Mouse (Mus musculus) forebrain, postnatal 0 days (tissue): Measurements from ENCODE around the gene Pax4. TPM values are rescaled to one million over a fixed set of nuclear protein-coding genes. Genes with fewer than 3 reads are reported as not detected.

Source experiments
- ATAC-seq: fragments of 200-750 bp; cut with Nextera tagmentation; 2 replicates; pipeline ENCODE4 v1.8.0; 2017; ENCODE audit warnings: mild to moderate bottlenecking, moderate library complexity
- DNase-seq: peaks from one replicate; pipeline ENCODE4 v3.0.0-alpha.2; 2015
- H3K27ac ChIP-seq: fragments of 300-500 bp; sonication (generic); 2 replicates; pipeline ENCODE4 v1.5.1; 2014; ENCODE audit warnings: low read depth, mild to moderate bottlenecking, antibody characterized with exemption, low read length, moderate library complexity, mixed read lengths
- H3K27me3 ChIP-seq: fragments of 300-500 bp; sonication (generic); 2 replicates; pipeline ENCODE4 v1.6.1; 2014; ENCODE audit warnings: mild to moderate bottlenecking, low read length, mixed read lengths; ENCODE audit not compliant: insufficient read depth
- H3K36me3 ChIP-seq: fragments of 300-500 bp; sonication (generic); 2 replicates; pipeline ENCODE4 v1.6.1; 2014; ENCODE audit warnings: mild to moderate bottlenecking, moderate library complexity; ENCODE audit not compliant: insufficient read depth
- H3K4me1 ChIP-seq: fragments of 300-500 bp; sonication (generic); 2 replicates; pipeline ENCODE4 v1.6.1; 2014; ENCODE audit warnings: antibody characterized with exemption; ENCODE audit not compliant: insufficient read depth
- H3K4me2 ChIP-seq: fragments of 300-500 bp; sonication (generic); 2 replicates; pipeline ENCODE4 v1.6.1; 2014; ENCODE audit warnings: low read depth, mild to moderate bottlenecking, moderate library complexity
- H3K4me3 ChIP-seq: fragments of 300-500 bp; sonication (generic); 2 replicates; pipeline ENCODE4 v1.5.1; 2014; ENCODE audit warnings: low read depth, low read length, mixed read lengths
- H3K9ac ChIP-seq: fragments of 300-500 bp; sonication (generic); 2 replicates; pipeline ENCODE4 v1.6.1; 2014; ENCODE audit warnings: mild to moderate bottlenecking
- H3K9me3 ChIP-seq: fragments of 300-500 bp; sonication (generic); 2 replicates; pipeline ENCODE4 v1.6.1; 2016; ENCODE audit warnings: low read length
- CTCF ChIP-seq: sonication (generic); IDR thresholded peaks from 2 replicates; pipeline ENCODE4 v1.5.1; 2016; ENCODE audit warnings: antibody characterized with exemption, control low read depth, low read depth
- WGBS: fragments of 180-500 bp; shearing (Covaris S2); extraction: QIAGEN DNeasy Blood & Tissue Kit; methylation state at CpG from one replicate; pipeline ENCODE4 v1.1.7; 2014; 5-methylcytosine and 5-hydroxymethylcytosine counted together
- polyA plus RNA-seq: library from polyadenylated mRNA; unstranded; fragments of >200 nt; fragmentation: Nextera tagmentation; extraction: Ambion mirVana; gene quantifications from 2 replicates; pipeline ENCODE4 v1.2.1, GENCODE M21; 2015
- total RNA-seq: library from RNA; depleted of rRNA; stranded (reverse); fragments of >200 nt; gene quantifications from 2 replicates; pipeline ENCODE4 v1.2.3, GENCODE M21; 2014

Gene Pax4
- total and polyA plus RNA-seq, 2 experiments from 2014 or later = 0.16 to 0.29 TPM

DNA sequence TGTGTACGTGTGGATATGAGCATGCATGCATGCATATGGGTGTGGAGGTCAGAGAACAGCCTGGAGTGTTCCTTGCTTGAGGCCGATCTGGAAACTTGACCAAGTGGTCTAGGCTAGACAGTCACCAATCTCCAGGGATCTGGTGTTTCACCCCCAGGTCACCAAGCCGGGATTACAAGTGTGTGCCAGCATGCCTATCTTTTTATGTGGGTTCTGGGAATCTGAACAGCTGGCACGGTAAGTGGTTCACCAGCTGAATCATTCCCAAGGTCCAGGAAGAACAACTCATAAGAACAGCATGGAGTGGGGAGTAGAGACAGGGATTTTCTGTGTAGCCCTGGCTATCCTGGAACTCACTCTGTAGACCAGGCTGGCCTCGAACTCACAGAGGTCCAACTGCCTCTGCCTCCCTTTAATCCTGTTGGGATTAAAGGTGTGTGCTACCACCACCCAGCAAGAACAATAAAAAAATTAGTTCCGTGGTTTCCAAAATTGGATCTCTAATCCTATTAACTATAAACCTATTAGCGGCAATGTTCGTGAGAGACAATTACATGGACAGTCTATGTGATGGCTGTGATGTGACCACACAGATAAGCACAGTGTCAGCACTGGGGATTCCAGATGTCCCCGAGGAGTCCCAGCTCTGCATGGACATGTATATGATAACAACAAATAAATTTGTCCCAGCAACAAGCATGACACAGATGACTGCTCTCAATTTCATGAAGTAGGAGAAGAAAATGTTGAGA lies 22.3 kb upstream of the Pax4 start:
- H3K9ac ChIP-seq = no peak overlapping the region
- H3K4me1 ChIP-seq = no peaks in the 10 kb centered on the region
- no peak overlapping the region for H3K4me2 ChIP-seq
- no peak overlapping the region for H3K27ac ChIP-seq
- no peak for DNase-seq
- ATAC-seq = no peak
- no peaks in the 10 kb centered on the region for H3K27me3 ChIP-seq
- no peak overlapping the region for H3K4me3 ChIP-seq
- WGBS = 86% methylated on average over 9 of the region's 9 CpGs
- no peaks in the 10 kb centered on the region for H3K9me3 ChIP-seq
- H3K36me3 ChIP-seq = no peaks in the 10 kb centered on the region
- no peak for TF ChIP-seq CTCF

DNA sequence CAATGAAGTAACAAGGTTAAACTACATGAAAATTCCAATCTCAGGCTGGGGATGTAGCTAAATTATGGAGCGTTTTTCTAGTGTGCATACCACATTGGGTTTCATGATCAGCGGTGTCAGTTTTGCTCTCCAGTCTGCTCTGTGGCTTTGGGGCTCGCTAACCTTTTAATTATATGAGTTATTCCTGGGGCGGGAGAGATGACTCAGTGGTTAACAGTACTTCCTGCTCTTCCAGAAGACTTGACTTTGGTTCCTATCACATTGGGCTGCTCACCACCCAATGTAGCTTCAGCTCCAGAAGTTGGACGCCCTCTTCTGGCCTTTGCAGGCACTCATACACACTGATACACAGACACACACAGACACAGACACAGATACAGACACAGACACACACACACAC lies 21.5 kb upstream of the Pax4 start:
- ATAC-seq (no peak), DNase-seq (no peak)
- Histone ChIP-seq H3K4me3 (no peak overlapping the region), H3K36me3 (no peaks in the 10 kb centered on the region), H3K27me3 (no peaks in the 10 kb centered on the region), H3K4me2 (no peak overlapping the region), H3K4me1 (no peaks in the 10 kb centered on the region), H3K27ac (no peak overlapping the region), H3K9me3 (no peaks in the 10 kb centered on the region), H3K9ac (no peak overlapping the region)
- no peak for TF ChIP-seq CTCF
- WGBS = 80% methylated on average over 5 of the region's 5 CpGs

DNA sequence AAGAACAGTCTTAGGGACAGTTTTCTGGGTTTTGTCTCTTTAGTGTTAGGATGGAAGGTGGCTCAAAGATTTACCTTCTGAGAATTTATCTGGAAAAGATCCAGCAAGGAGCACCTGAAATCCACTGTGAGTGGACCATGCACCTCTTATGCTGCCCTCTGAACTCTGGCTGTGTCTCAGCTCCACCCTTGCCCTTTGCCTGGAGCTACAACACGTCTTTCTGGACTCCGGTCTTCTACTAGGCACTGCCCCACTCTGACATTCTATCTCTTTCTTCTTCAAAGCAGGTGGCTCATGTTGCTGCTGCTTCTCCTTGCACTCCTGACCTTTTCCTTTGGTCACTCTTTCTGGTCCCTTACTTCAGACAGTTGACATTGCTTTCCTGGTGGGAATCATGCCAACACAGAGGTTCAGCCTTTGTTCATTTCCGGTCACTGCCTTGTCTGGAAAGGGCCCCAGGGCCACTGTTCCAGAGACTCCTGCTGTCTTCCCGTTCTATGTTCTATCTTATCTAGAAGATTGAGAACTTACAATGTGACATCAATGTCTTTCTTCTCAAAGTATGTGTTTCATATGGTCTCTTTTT lies 21.0 kb upstream of the Pax4 start:
- ATAC-seq = no peak
- WGBS = 76% methylated on average over 4 of the region's 4 CpGs

DNA sequence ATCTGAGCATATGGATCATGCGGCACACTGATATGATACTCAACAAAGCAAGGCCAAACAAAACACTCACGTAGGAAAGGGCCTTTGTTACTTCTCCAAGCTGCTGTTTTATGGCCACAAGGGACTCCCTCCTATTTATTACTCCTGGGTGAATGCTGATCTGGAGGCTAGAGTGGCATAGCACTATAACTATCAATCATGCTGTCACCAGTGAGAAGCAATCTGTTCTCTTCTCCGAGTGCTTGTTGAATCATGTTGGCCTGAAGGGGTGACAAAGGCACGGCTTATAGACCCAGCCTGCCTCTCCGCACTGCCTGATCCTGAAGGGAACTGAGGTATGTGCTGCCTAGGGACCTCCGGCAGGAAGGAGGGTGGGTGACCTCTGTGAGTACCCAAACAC lies 15.5 kb upstream of the Pax4 start:
- H3K4me3 ChIP-seq = no peak overlapping the region
- DNase-seq = no peak
- WGBS = 59% methylated on average over 6 of the region's 6 CpGs

More for the DNA sequence above, 21.0 kb upstream of the Pax4 start:
- H3K27ac ChIP-seq = no peak overlapping the region
- no peak overlapping the region for H3K9ac ChIP-seq
- H3K4me2 ChIP-seq = no peak overlapping the region
- DNase-seq = no peak
- no peaks in the 10 kb centered on the region for H3K36me3 ChIP-seq
- no peaks in the 10 kb centered on the region for H3K27me3 ChIP-seq
- no peak overlapping the region for H3K4me3 ChIP-seq
- no peaks in the 10 kb centered on the region for H3K9me3 ChIP-seq
- H3K4me1 ChIP-seq = no peaks in the 10 kb centered on the region
- TF ChIP-seq CTCF = no peak

DNA sequence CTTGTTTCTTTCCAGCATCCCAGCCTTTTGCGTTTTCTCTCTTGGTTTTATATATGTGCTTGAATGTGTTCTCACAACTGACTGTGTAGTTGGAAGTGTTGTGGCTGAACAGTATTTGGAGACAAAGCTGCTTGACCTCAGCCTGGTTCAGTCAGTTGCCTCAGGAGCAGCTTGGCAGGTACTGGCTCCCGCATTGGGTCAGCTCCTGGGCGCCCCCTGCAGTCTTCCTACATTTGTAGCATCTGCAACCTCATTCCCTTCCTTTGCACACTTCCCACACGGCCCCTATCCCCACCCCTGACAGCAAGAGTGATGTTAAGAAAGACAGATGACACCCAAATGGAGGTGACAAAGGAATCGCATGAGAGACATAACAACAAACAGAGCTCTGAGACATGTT lies 11.4 kb upstream of the Pax4 start:
- Histone ChIP-seq H3K4me1 (no peaks in the 10 kb centered on the region), H3K27me3 (no peaks in the 10 kb centered on the region), H3K36me3 (no peaks in the 10 kb centered on the region), H3K4me3 (no peak overlapping the region), H3K9ac (no peak overlapping the region), H3K4me2 (no peak overlapping the region), H3K9me3 (no peaks in the 10 kb centered on the region), H3K27ac (no peak overlapping the region)
- no peak for ATAC-seq
- peak; percentile 55 for TF ChIP-seq CTCF
- WGBS = 9% methylated on average over 5 of the region's 5 CpGs
- no peak for DNase-seq

More for the DNA sequence above, 15.5 kb upstream of the Pax4 start:
- Histone ChIP-seq H3K36me3 (no peaks in the 10 kb centered on the region), H3K4me1 (no peaks in the 10 kb centered on the region), H3K27ac (no peak overlapping the region), H3K9ac (no peak overlapping the region), H3K4me2 (no peak overlapping the region), H3K9me3 (no peaks in the 10 kb centered on the region), H3K27me3 (no peaks in the 10 kb centered on the region)
- TF ChIP-seq CTCF = no peak
- no peak for ATAC-seq

DNA sequence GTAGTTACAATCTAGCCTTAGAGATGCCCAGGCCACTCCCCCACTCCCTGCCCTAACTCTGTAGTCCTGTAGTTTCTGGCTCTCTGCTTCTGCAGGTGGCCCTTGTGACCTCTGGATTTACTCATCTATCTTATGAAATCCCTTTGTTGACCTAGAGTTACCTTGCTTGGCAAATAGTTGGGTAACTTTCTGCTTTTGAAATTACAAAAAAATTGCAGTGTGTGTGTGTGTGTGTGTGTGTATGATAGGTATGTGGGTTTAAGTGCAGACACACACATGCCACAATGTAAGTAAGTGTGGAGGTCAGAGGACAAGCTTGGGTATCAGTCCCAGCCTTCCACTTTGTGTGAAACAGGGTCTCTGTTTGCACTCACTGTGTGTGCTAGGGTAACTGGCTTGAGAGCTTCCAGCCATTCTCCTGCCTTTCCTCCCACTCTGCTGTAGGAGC lies 10.1 kb upstream of the Pax4 start:
- no peak overlapping the region for H3K27ac ChIP-seq
- no peak overlapping the region for H3K4me3 ChIP-seq
- TF ChIP-seq CTCF = no peak
- H3K27me3 ChIP-seq = no peaks in the 10 kb centered on the region
- no peaks in the 10 kb centered on the region for H3K9me3 ChIP-seq
- no peaks in the 10 kb centered on the region for H3K4me1 ChIP-seq
- no peaks in the 10 kb centered on the region for H3K36me3 ChIP-seq
- ATAC-seq (no peak), DNase-seq (no peak)
- no peak overlapping the region for H3K9ac ChIP-seq
- no peak overlapping the region for H3K4me2 ChIP-seq

DNA sequence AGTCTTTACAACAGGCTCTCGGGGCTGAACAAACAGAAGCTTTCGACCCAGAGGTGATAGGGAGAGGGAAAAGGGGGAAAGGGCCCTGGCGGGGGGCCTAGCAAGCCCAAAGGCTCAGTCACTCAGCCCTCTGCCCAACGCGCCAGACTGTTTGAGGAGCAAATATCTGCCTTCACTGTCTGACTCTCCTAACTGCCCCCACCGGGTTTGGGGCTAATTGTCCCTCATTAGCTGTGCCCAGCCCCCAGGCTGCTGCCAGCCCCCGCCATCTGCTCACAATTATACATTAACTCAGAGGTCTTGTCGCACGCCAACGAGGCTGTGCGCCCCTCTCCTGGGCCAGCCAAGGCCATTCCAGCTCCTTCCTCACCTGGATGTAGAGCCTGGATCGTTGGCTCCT lies 1.8 kb upstream of the Pax4 start:
- whole genome bisulfite sequencing = 2% methylated on average over 12 of the region's 12 CpGs
- peaks cover 21% of the 10 kb centered on the region for H3K27me3 ChIP-seq
- no peak for ATAC-seq

More for the DNA sequence above, 1.8 kb upstream of the Pax4 start:
- Histone ChIP-seq H3K9ac (no peak overlapping the region), H3K9me3 (no peaks in the 10 kb centered on the region), H3K36me3 (no peaks in the 10 kb centered on the region), H3K4me1 (no peaks in the 10 kb centered on the region), H3K27ac (no peak overlapping the region), H3K4me3 (no peak overlapping the region), H3K4me2 (no peak overlapping the region)
- DNase-seq = no peak
- TF ChIP-seq CTCF = no peak
